Mouse (Mus musculus): ENCODE data around the gene Gm42791. TPM values are rescaled to one million over a fixed set of nuclear protein-coding genes. Genes with fewer than 3 reads are reported as not detected.

Gene Gm42791
- polyA plus RNA-seq, 1 experiment from 2014 or later = 1.3 TPM

DNA sequence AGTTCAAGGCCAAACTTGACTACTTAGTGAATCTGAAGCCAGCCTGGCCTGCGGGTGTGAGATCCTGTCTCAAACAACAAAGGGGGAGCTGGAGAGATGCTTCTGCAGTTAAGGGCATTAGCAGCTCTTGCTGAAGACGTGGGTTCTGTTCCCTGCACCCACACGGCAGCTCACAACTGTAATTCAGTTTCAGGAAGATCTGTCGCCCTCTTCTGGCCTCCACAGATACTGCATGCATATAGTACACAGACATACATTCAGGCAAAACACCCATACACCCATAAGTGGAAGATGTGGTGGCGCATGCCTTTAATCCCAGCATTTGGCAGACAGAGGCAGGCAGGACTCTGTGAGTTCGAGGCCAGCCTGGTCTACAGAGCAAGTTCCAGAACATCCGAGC, 5.5 kb downstream of the Gm42791 start:
- H3K4me3 ChIP-seq (ENCODE audit: low read length) = no peak overlapping the region
- no peak overlapping the region for H3K27ac ChIP-seq (ENCODE audit: low read length)
- ATAC-seq (ENCODE audit: low read depth) = no peak
- WGBS = 87% methylated on average over 7 of the region's 7 CpGs
- no peaks in the 10 kb centered on the region for H3K27me3 ChIP-seq (ENCODE audit: control insufficient read depth, insufficient read depth, low read depth, low read length)
- H3K9me3 ChIP-seq (ENCODE audit: control insufficient read depth, low read length) = peaks cover 9% of the 10 kb centered on the region
- peaks cover 5% of the 10 kb centered on the region; the same call in 1 of the 2 replicates for H3K4me1 ChIP-seq (replicated peaks; ENCODE audit: control insufficient read depth, insufficient read depth, low read length)
- no peak overlapping the region for H3K9ac ChIP-seq (ENCODE audit: low read length)
- no peak overlapping the region for H3K4me2 ChIP-seq (ENCODE audit: low read depth, low read length)
- H3K36me3 ChIP-seq (ENCODE audit: control insufficient read depth, insufficient read depth, low read length) = no peaks in the 10 kb centered on the region

DNA sequence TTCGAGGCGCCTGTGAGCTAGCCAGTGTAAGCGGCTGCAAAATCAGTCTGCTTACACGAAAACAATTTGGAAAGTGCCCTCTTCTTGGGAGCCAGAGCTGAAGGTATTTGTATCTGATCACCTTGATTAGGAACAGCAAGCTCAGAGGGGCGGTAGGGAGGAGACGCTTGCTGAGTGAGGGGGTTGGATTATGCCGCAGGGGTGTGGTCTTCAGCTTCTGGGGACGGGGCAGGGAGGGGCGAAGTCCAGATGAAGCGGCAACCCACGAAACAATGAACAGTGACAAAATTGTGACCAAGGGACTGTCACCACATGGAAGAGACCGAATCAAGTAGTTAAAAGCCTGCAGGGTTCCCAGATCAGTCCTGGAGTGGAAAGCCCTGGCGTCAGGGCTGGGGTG, 10.0 kb downstream of the Gm42791 start:
- no peak for ATAC-seq (ENCODE audit: low read depth)
- Histone ChIP-seq H3K4me3 (ENCODE audit: low read length) (no peak overlapping the region), H3K9me3 (ENCODE audit: control insufficient read depth, low read length) (peaks cover 14% of the 10 kb centered on the region), H3K9ac (ENCODE audit: low read length) (no peak overlapping the region), H3K4me1 (replicated peaks; ENCODE audit: control insufficient read depth, insufficient read depth, low read length) (no peaks in the 10 kb centered on the region), H3K4me2 (ENCODE audit: low read depth, low read length) (no peak overlapping the region), H3K27me3 (ENCODE audit: control insufficient read depth, insufficient read depth, low read depth, low read length) (no peaks in the 10 kb centered on the region), H3K36me3 (ENCODE audit: control insufficient read depth, insufficient read depth, low read length) (no peaks in the 10 kb centered on the region), H3K27ac (ENCODE audit: low read length) (no peak overlapping the region)
- WGBS = 46% methylated on average over 13 of the region's 13 CpGs

DNA sequence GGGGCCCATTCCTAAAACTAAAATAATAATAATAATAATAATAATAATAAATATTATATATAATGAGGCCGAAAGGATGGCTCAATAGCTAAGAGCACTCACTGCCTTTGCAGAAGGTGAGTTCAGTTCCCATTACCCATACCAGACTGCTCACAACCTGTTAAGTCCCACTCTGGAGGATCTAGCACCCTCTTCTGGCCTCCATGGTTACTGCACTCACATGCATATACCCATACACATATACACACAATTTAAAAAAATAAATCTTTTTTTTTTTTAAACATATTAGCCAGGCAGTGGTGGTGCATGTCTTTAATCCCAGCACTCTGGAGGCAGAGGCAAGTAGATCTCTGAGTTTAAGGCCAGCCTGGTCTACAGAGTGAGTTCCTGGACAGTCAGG, 11.3 kb downstream of the Gm42791 start:
- Histone ChIP-seq H3K27me3 (ENCODE audit: control insufficient read depth, insufficient read depth, low read depth, low read length) (no peaks in the 10 kb centered on the region), H3K36me3 (ENCODE audit: control insufficient read depth, insufficient read depth, low read length) (no peaks in the 10 kb centered on the region), H3K9me3 (ENCODE audit: control insufficient read depth, low read length) (peaks cover 9% of the 10 kb centered on the region), H3K4me1 (replicated peaks; ENCODE audit: control insufficient read depth, insufficient read depth, low read length) (no peaks in the 10 kb centered on the region), H3K27ac (ENCODE audit: low read length) (no peak overlapping the region), H3K4me2 (ENCODE audit: low read depth, low read length) (no peak overlapping the region), H3K4me3 (ENCODE audit: low read length) (no peak overlapping the region), H3K9ac (ENCODE audit: low read length) (no peak overlapping the region)
- 97% methylated on average over 1 of the region's 1 CpGs for WGBS
- ATAC-seq (ENCODE audit: low read depth) = no peak

DNA sequence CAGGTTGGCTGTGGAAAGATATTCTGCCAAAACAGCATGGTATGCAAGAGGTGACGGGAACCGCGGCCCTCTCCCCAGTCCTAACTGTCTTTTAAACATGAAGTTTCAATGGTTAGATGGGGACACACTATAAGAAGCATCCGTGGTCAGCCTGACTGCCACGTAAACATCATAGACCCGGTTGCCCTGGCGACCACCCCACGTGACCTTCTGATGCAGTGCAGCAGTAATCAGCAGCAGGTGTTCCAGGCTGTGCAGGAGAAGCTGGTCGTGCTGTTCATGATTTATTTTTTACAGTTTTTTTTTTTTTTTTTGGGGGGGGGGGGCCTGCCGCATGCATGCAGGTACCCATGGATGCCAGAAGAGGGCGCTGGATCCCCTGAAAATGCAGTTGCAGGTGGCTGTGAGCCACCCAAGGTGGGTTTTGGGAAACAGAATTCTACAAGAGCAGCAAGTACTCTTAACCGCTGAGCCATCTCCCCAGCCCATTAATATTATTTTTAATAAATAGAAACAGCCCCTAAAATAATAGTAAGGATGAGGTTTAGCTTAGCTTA, 11.8 kb downstream of the Gm42791 start:
- WGBS = 77% methylated on average over 12 of the region's 12 CpGs
- Histone ChIP-seq H3K9me3 (ENCODE audit: control insufficient read depth, low read length) (peaks cover 9% of the 10 kb centered on the region), H3K27me3 (ENCODE audit: control insufficient read depth, insufficient read depth, low read depth, low read length) (no peaks in the 10 kb centered on the region), H3K4me2 (ENCODE audit: low read depth, low read length) (no peak overlapping the region), H3K36me3 (ENCODE audit: control insufficient read depth, insufficient read depth, low read length) (no peaks in the 10 kb centered on the region), H3K4me3 (ENCODE audit: low read length) (no peak overlapping the region), H3K27ac (ENCODE audit: low read length) (no peak overlapping the region), H3K9ac (ENCODE audit: low read length) (no peak overlapping the region), H3K4me1 (replicated peaks; ENCODE audit: control insufficient read depth, insufficient read depth, low read length) (no peaks in the 10 kb centered on the region; the same call in 1 of the 2 replicates)
- ATAC-seq (ENCODE audit: low read depth) = no peak

DNA sequence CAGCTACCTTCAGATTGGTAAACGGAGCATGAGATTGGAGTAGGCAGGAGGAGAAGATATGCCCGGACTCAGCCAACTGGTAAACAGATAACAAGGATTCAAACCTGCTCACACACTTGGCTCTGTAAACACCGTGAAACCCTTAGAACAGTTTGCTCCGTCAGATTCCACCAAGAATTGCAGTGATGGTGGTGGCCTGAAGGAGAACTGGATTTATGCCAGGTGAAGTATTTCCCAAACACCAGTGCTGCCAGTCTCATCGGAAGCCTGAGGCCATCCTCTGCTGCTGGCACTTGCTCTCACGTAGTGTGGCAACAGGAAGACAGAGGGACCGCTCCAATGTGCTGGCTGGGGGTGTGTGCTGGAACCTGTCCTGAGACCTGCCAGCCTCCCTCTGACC, 12.6 kb downstream of the Gm42791 start:
- no peak for ATAC-seq (ENCODE audit: low read depth)
- 69% methylated on average over 7 of the region's 7 CpGs for WGBS
- H3K4me2 ChIP-seq (ENCODE audit: low read depth, low read length) = no peak overlapping the region
- H3K9me3 ChIP-seq (ENCODE audit: control insufficient read depth, low read length) = peaks cover 6% of the 10 kb centered on the region; the same call in 1 of the 2 replicates
- H3K9ac ChIP-seq (ENCODE audit: low read length) = no peak overlapping the region
- no peaks in the 10 kb centered on the region for H3K36me3 ChIP-seq (ENCODE audit: control insufficient read depth, insufficient read depth, low read length)
- H3K27ac ChIP-seq (ENCODE audit: low read length) = no peak overlapping the region
- no peak overlapping the region for H3K4me3 ChIP-seq (ENCODE audit: low read length)
- H3K4me1 ChIP-seq (replicated peaks; ENCODE audit: control insufficient read depth, insufficient read depth, low read length) = peaks cover 6% of the 10 kb centered on the region
- H3K27me3 ChIP-seq (ENCODE audit: control insufficient read depth, insufficient read depth, low read depth, low read length) = no peaks in the 10 kb centered on the region

DNA sequence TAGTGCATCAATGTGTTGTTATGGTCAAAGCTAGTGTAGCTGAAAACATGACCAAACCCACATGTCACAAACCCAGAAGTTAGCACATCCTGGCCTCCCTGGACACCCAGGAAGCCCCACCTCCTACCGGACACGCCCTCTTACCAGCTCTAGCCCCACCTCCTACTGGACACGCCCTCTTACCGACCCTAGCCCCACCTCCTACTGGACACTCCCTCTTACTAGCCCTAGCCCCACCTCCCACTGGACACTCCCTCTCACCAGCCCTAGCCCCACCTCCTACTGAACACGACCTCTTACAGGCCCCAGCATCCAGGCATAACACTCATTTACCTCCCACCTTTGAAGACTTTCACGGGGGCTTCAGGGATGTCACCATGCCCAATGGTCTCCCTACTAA, 14.3 kb downstream of the Gm42791 start:
- Histone ChIP-seq H3K27ac (ENCODE audit: low read length) (no peak overlapping the region), H3K4me1 (replicated peaks; ENCODE audit: control insufficient read depth, insufficient read depth, low read length) (peaks cover 6% of the 10 kb centered on the region), H3K4me3 (ENCODE audit: low read length) (no peak overlapping the region), H3K9ac (ENCODE audit: low read length) (no peak overlapping the region), H3K9me3 (ENCODE audit: control insufficient read depth, low read length) (peaks cover 6% of the 10 kb centered on the region; the same call in 1 of the 2 replicates), H3K4me2 (ENCODE audit: low read depth, low read length) (no peak overlapping the region), H3K36me3 (ENCODE audit: control insufficient read depth, insufficient read depth, low read length) (no peaks in the 10 kb centered on the region), H3K27me3 (ENCODE audit: control insufficient read depth, insufficient read depth, low read depth, low read length) (no peaks in the 10 kb centered on the region)
- WGBS = 54% methylated on average over 6 of the region's 6 CpGs
- ATAC-seq (ENCODE audit: low read depth) = no peak

DNA sequence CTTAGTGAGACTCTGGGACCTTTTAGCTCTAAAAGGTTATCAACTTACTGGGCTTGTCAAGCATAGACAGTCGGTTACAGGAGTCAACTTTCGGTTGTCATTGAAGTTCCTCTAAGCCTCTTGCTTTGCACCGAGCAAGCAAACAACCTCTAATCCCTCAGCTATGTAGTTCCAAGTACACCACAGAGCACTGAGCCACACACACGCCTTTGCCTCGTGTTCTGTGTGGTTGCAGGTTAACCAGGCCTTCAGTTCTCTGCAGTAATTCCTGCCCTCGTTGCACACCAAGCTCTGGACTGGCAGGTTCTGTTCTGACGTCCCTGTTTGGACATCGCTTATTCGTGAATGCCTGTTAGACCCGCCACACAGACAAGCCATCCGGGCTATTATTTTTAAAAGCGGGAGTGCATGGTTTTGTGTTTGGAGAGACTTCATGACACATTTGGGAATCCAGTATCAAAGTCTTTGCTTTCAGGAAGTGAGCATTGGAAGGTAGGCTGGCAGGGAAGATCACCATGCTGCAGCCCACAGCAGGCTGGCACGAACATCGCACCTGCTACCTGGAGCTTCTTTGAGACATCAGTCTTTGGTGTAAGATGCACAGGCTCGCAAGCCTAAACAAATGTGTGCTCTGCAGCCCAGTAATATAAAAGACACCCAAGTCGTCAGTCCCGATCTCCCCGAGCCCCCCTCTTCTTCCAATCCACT, 16.3 kb downstream of the Gm42791 start:
- no peak overlapping the region for H3K4me2 ChIP-seq (ENCODE audit: low read depth, low read length)
- 45% methylated on average over 18 of the region's 18 CpGs for WGBS
- H3K4me1 ChIP-seq (replicated peaks; ENCODE audit: control insufficient read depth, insufficient read depth, low read length) = peaks cover 6% of the 10 kb centered on the region
- H3K36me3 ChIP-seq (ENCODE audit: control insufficient read depth, insufficient read depth, low read length) = no peaks in the 10 kb centered on the region
- peaks cover under 1% of the 10 kb centered on the region; the same call in 1 of the 2 replicates for H3K9me3 ChIP-seq (ENCODE audit: control insufficient read depth, low read length)
- H3K9ac ChIP-seq (ENCODE audit: low read length) = no peak overlapping the region
- no peak for ATAC-seq (ENCODE audit: low read depth)
- H3K4me3 ChIP-seq (ENCODE audit: low read length) = no peak overlapping the region
- H3K27ac ChIP-seq (ENCODE audit: low read length) = peak overlapping the region; percentile 74
- H3K27me3 ChIP-seq (ENCODE audit: control insufficient read depth, insufficient read depth, low read depth, low read length) = no peaks in the 10 kb centered on the region

DNA sequence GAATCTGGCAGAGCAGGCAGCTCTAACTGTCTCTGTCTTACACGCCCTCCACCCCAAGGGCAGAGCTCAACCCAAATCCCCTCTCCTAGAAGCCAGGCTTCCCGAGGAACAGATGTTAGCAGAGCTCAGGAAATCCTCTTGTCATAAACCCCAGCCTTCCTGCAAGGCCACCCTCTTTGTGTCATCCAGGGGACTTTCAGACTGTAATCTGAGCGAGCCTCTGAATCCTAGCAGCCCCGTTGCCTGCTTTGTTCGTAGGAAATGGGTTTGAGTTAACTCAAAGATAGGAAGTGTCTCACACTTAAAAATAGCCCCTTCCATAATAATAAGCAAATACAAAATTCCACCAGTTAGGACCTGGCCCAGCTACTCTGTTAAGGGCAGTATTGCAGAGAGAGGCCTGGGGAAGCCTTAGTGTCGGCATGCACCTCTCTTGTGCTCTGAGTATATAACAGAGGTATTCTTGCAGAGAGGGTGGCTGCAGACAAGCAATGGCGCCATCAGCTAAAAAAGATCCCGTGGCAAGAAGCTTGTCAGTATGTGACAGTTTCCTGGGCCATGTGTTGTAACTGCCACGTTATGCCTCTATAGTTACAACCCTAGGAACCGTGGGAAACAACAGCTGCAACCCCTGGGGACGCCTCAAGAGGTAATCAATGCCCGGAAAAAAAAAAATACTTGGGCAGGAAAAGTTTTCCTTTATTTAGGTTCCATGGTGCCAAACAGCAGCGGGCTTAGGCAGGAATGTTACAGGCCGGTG, 17.1 kb downstream of the Gm42791 start:
- Histone ChIP-seq H3K36me3 (ENCODE audit: control insufficient read depth, insufficient read depth, low read length) (no peaks in the 10 kb centered on the region), H3K9me3 (ENCODE audit: control insufficient read depth, low read length) (no peaks in the 10 kb centered on the region), H3K27me3 (ENCODE audit: control insufficient read depth, insufficient read depth, low read depth, low read length) (no peaks in the 10 kb centered on the region), H3K4me3 (ENCODE audit: low read length) (no peak overlapping the region), H3K27ac (ENCODE audit: low read length) (peak overlapping the region; percentile 74), H3K9ac (ENCODE audit: low read length) (peak overlapping the region; percentile 21; the same call in 1 of the 2 replicates), H3K4me1 (replicated peaks; ENCODE audit: control insufficient read depth, insufficient read depth, low read length) (peaks cover 9% of the 10 kb centered on the region), H3K4me2 (ENCODE audit: low read depth, low read length) (0 out of 2 replicates have a peak overlapping the region, but pooled peaks have one; percentile 2)
- peak; percentile 84 for ATAC-seq (ENCODE audit: low read depth)
- WGBS = 19% methylated on average over 14 of the region's 14 CpGs

DNA sequence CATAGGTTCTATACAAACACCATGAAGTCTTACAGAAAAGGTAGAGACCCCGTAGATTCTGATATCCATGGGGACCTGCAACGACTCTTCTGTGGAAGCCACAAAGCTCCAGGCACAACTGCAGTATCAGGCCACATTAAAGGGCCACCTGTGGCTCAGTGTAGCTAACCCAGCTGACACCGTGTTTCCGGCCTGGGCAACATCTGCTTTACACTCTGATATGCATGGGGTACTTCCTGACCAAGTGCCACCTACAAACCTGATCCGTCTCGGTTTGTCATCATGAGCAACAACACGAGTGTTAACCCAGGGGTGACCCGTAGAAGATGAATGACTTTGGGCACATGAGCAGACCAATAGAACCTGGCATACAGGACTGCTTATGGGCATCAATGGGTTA, 18.1 kb downstream of the Gm42791 start:
- Histone ChIP-seq H3K4me3 (ENCODE audit: low read length) (no peak overlapping the region), H3K36me3 (ENCODE audit: control insufficient read depth, insufficient read depth, low read length) (no peaks in the 10 kb centered on the region), H3K27me3 (ENCODE audit: control insufficient read depth, insufficient read depth, low read depth, low read length) (no peaks in the 10 kb centered on the region), H3K9ac (ENCODE audit: low read length) (no peak overlapping the region), H3K4me1 (replicated peaks; ENCODE audit: control insufficient read depth, insufficient read depth, low read length) (peaks cover 10% of the 10 kb centered on the region), H3K27ac (ENCODE audit: low read length) (0 out of 2 replicates have a peak overlapping the region, but pooled peaks have one; percentile 9), H3K4me2 (ENCODE audit: low read depth, low read length) (no peak overlapping the region), H3K9me3 (ENCODE audit: control insufficient read depth, low read length) (no peaks in the 10 kb centered on the region)
- 80% methylated on average over 8 of the region's 8 CpGs for WGBS
- no peak for ATAC-seq (ENCODE audit: low read depth)

Measured in lung, embryonic 16.5 days (tissue).